Comparison of ENCODE assay signal across 8 mouse cellular contexts in the genomic region with DNA sequence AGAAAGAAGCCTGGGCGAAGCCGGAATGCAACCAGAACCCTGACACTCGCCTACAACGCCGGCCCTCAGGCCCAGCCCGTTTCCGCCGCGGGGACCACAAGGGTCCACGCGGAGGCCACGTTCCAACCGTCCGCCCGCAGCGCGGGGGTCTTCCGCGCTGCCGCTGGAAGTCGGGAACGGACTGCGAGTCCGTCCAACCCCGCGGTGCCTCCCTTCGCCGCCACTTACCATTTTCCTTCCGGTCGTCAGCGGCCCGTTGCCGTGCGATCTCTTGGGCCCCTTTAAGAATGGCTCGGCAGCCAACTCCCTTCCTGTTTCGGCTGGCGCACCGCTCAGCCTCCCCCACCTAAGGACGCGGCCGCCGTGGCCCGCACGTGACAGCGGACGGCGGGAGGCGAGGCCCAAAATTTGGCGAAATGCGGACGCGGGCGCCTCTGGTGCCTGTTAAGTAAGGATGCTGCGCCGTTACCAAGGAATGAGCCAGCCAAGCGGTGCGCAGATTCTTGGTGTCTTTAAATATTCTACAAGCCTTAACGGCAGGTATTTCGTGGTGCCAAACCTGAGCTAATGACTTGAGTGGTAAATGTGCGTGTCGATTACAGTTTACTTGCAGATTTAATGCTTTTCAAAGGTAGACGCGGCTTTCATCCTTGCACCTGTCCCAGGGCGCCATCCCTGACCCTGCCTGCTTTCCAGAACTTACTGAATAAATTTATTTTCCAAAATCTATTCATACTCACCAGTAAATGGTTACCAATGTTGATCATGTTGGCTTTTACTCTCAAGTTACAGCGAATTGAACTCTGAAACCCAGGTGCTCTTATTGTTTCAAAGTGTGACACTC. TPM values are rescaled to one million over a fixed set of nuclear protein-coding genes. Genes with fewer than 3 reads are reported as not detected.
DNase-seq lines count a peak whose midpoint lies in the region; ATAC-seq and TF ChIP-seq lines count a peak whose summit lies in the region.

A gene (minus strand): TSS at position 370 of the 844 bp plus-strand sequence.

- peak within 1 kb of the TSS; percentile 79 for H3K4me3 ChIP-seq in cortical plate, adult 2 months (ENCODE audit: insufficient read depth, low read length)

- TF ChIP-seq CTCF in cortical plate, adult 2 months (IDR thresholded peaks at IDR 0.05; ENCODE audit: extremely low read depth, insufficient read depth, low read length) = no peak

- H3K27ac ChIP-seq in cortical plate, adult 2 months (ENCODE audit: insufficient read depth, low read length) = peak within 1 kb of the TSS; percentile 63

- peak; percentile 74 for TF ChIP-seq POLR2A in cortical plate, adult 2 months (IDR thresholded peaks at IDR 0.05; ENCODE audit: extremely low read depth, insufficient read depth, low read length)

- DNase-seq in gastrocnemius, adult 8-10 months (ENCODE audit: low spot score in 2 of 2) = peak; percentile 91 to 95
- peak; percentile 54 for DNase-seq in hindlimb bud, embryonic 11.5 days (ENCODE audit: extremely low spot score, low read depth, low spot score)
- peak; percentile 90 to 97 for DNase-seq in left cerebral cortex, adult 9 months (ENCODE audit: low spot score in 2 of 2)
- DNase-seq in right cerebral cortex, postnatal 14 days = peak; percentile 96
- peak; percentile 95 to 96 for DNase-seq in urinary bladder, postnatal 36 days (ENCODE audit: low spot score in 2 of 2)

- peak; percentile 87 for ATAC-seq in activated CD4-positive, CD25-positive, alpha-beta regulatory T cell, adult 4 months
- ATAC-seq in megakaryocyte progenitor cell, adult 5-6 weeks (replicated peaks; ENCODE audit: poor library complexity) = peak; percentile 96

- H3K4me1 ChIP-seq in cortical plate, adult 2 months (ENCODE audit: control insufficient read depth, insufficient read depth, low read length) = peaks cover 5% of the 10 kb centered on the region; the same call in 1 of the 2 replicates

RNA-seq across cellular contexts. Expression of the gene that starts here (rescaled TPM):
- polyA plus RNA-seq in activated CD4-positive, CD25-positive, alpha-beta regulatory T cell, adult 4 months (2017; shearing (Covaris generic)) = 100 to 1,000 TPM; 100 to 103 TPM
- polyA plus RNA-seq in cortical plate, adult 2 months (2012; rRNA removed) = 82.0 and 83.9 TPM in 2 replicates
- 10 to 100 TPM; 15.3 to 20.5 (median 19.2) TPM for total RNA-seq in gastrocnemius, adult 8-10 months (2022)
- total RNA-seq in megakaryocyte progenitor cell, adult 5-6 weeks (2015) = 68.2 and 70.6 TPM in 2 replicates
- total RNA-seq in megakaryocyte progenitor cell, adult 5-6 weeks (2017) = 78.9 and 87.3 TPM in 2 replicates

Comparison
In these comparisons a context has a peak if more than half of its experiments do, and no peak if none do; other contexts are left out.
1. Peak in every context shown above with its lines: DNase-seq, ATAC-seq, H3K4me3 ChIP-seq and H3K27ac ChIP-seq.